Mouse (Mus musculus) heart, adult 2 months (tissue): ENCODE measurements around the gene Isx.

ENCODE experiments used
- CTCF ChIP-seq: fragments of 200-600 bp; IDR thresholded peaks from 2 replicates; pipeline ENCODE4 v1.8.1; 2022; ENCODE audit warnings: antibody characterized with exemption, mild to moderate bottlenecking, moderate library complexity
- EP300 ChIP-seq: fragments of 200-500 bp; IDR thresholded peaks from 2 replicates; pipeline ENCODE4 v1.6.1; 2011; ENCODE audit warnings: low read depth, low read length, control low read depth; ENCODE audit not compliant: insufficient read depth

DNA sequence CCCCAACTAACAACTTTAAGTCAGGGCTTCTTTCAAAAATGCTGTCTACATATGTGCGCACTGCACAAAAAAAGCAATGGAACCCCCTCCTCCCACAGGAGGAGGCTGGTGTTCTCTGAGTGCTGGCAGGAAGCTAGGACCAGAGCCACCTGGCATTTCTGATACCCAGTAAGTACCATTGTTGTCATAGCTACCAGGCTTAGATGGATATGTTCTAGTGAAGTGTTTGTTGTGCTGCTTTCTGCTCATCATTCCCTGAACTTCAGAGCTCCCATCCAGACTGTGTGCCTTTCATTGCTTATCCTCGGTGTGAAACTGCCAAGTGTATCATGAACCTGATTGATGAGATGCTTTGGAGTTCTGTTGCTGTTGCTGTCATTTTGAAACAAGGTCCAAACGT is 26.8 kb downstream of the Isx start:
- TF ChIP-seq EP300, result no peak
- no peak for TF ChIP-seq CTCF
